Mouse (Mus musculus): ENCODE data around the gene Snrnp35.

The Snrnp35 gene

GRCm38 (mm10) chr5:124483655-124484396 is 892 bp downstream of the Snrnp35 start:
- ChIA-PET POLR2A (interaction anchor here in 3 of 4 experiments (0.6 to 2.5 kb wide), 27 partner anchors 10 to 274 kb away, joined by 3 to 17 read pairs (median 5); partner anchors contain the start of genes Kmt5a (in 3 of the 3), Rilpl1 (in 2 of the 3), 2810006K23Rik (in 1 of the 3) and Mphosph9 (in 1 of the 3)), CTCF (interaction anchor here in 3 of 4 experiments (0.7 to 0.9 kb wide), 3 partner anchors 40 to 554 kb away, joined by 3 to 4 read pairs (median 3); partner anchors contain the start of gene Ccdc62 (in 1 of the 3))

- POLR2A ChIA-PET = interaction anchor here in 2 of 4 experiments (0.5 to 1.3 kb wide), 6 partner anchors 7 to 53 kb away, joined by 3 to 5 read pairs (median 4); partner anchors contain the start of gene Rilpl2 (in 1 of the 2)
Observed at GRCm38 (mm10) chr5:124485654-124486053, 2.7 kb downstream of the Snrnp35 start.

GRCm38 (mm10) chr5:124488885-124489284 is 6.0 kb downstream of the Snrnp35 start:
- CTCF ChIA-PET = interaction anchor here in 3 of 4 experiments (0.6 to 2.2 kb wide), 3 partner anchors 12 to 42 kb away, joined by 3 to 5 read pairs (median 4); partner anchors contain the start of gene Rilpl1 (in 1 of the 3)
- POLR2A ChIA-PET = interaction anchor here in 2 of 4 experiments (0.6 to 1.2 kb wide), 4 partner anchors 10 to 87 kb away, joined by 3 to 4 read pairs (median 4); no protein-coding TSS in a partner anchor

More at GRCm38 (mm10) chr5:124485654-124486053, 2.7 kb downstream of the Snrnp35 start:
- CTCF ChIA-PET = interaction anchor here in 1 of 4 experiments (1.4 kb wide), 1 partner anchor 10 kb away, joined by 4 read pairs; no protein-coding TSS in a partner anchor

GRCm38 (mm10) chr5:124491732-124492131 is 8.8 kb downstream of the Snrnp35 start:
- ChIA-PET POLR2A (interaction anchor here in 1 of 4 experiments (0.6 to 2.2 kb wide), 4 partner anchors 9 to 864 kb away, joined by 3 to 7 read pairs (median 3); partner anchors contain the start of genes Rilpl2 and Snrnp35), CTCF (no interaction called here)

GRCm38 (mm10) chr5:124492618-124493017 is 9.7 kb downstream of the Snrnp35 start:
- POLR2A ChIA-PET = interaction anchor here in 3 of 4 experiments (0.6 to 2.3 kb wide), 13 partner anchors 9 to 290 kb away, joined by 3 to 11 read pairs (median 5); partner anchors contain the start of genes Snrnp35 (in 3 of the 3), Rilpl1 (in 2 of the 3), Rilpl2 (in 1 of the 3) and Sbno1 (in 1 of the 3)
- CTCF ChIA-PET = interaction anchor here in 2 of 4 experiments (0.6 to 1.2 kb wide), 5 partner anchors 10 to 290 kb away, joined by 3 to 20 read pairs (median 5); partner anchors contain the start of gene Rilpl2 (in 1 of the 2)

GRCm38 (mm10) chr5:124493455-124493854 is 10.5 kb downstream of the Snrnp35 start:
- ChIA-PET CTCF (interaction anchor here in 1 of 4 experiments (0.6 to 1.2 kb wide), 4 partner anchors 15 to 289 kb away, joined by 3 to 5 read pairs (median 4); partner anchors contain the start of genes Kmt5a and Rilpl2), POLR2A (interaction anchor here in 3 of 4 experiments (0.7 to 2.3 kb wide), 12 partner anchors 8 to 67 kb away, joined by 3 to 11 read pairs (median 5); partner anchors contain the start of genes Snrnp35 (in 2 of the 3), Rilpl1 (in 1 of the 3), Rilpl2 (in 1 of the 3) and Sbno1 (in 1 of the 3))

GRCm38 (mm10) chr5:124495547-124495946 is 12.6 kb downstream of the Snrnp35 start:
- ChIA-PET POLR2A (interaction anchor here in 2 of 4 experiments (0.7 to 1.8 kb wide), 6 partner anchors 8 to 63 kb away, joined by 3 to 9 read pairs (median 4); partner anchors contain the start of genes Snrnp35 (in 2 of the 2) and Rilpl2 (in 1 of the 2)), CTCF (interaction anchor here in 1 of 4 experiments (0.9 kb wide), 1 partner anchor 139 kb away, joined by 3 read pairs; no protein-coding TSS in a partner anchor)

GRCm38 (mm10) chr5:124496614-124497514 is 13.9 kb downstream of the Snrnp35 start:
- CTCF ChIA-PET = interaction anchor here in 1 of 4 experiments (0.7 kb wide), 1 partner anchor 406 kb away, joined by 3 read pairs; no protein-coding TSS in a partner anchor
- POLR2A ChIA-PET = interaction anchor here in 3 of 4 experiments (0.6 to 1.8 kb wide), 5 partner anchors 9 to 486 kb away, joined by 3 to 9 read pairs (median 4); partner anchors contain the start of genes Rilpl2 (in 1 of the 3) and Snrnp35 (in 1 of the 3)

- ChIA-PET POLR2A (interaction anchor here in 3 of 4 experiments (0.6 to 2.3 kb wide), 9 partner anchors 10 to 749 kb away, joined by 3 to 5 read pairs (median 3); partner anchors contain the start of genes Kntc1 (in 1 of the 3), Rsrc2 (in 1 of the 3) and Snrnp35 (in 1 of the 3)), CTCF (interaction anchor here in 1 of 4 experiments (0.7 kb wide), 1 partner anchor 20 kb away, joined by 4 read pairs; the partner anchor contains the start of gene Rilpl2)
Observed at GRCm38 (mm10) chr5:124498221-124498876, 15.4 kb downstream of the Snrnp35 start.

- ChIA-PET CTCF (interaction anchor here in 2 of 4 experiments (0.6 to 0.7 kb wide), 2 partner anchors 21 to 406 kb away, joined by 3 to 4 read pairs; partner anchors contain the start of gene Rilpl2 (in 1 of the 2)), POLR2A (interaction anchor here in 3 of 4 experiments (0.6 to 2.3 kb wide), 10 partner anchors 8 to 750 kb away, joined by 3 to 10 read pairs (median 3); partner anchors contain the start of genes Kntc1 (in 1 of the 3), Rsrc2 (in 1 of the 3) and Snrnp35 (in 1 of the 3))
Observed at GRCm38 (mm10) chr5:124499001-124499400, 16.1 kb downstream of the Snrnp35 start.

GRCm38 (mm10) chr5:124500037-124500436 is 17.1 kb downstream of the Snrnp35 start:
- POLR2A ChIA-PET = interaction anchor here in 3 of 4 experiments (0.5 to 2.3 kb wide), 18 partner anchors 10 to 484 kb away, joined by 3 to 11 read pairs (median 4); partner anchors contain the start of genes Snrnp35 (in 2 of the 3), Rilpl1 (in 1 of the 3) and Rilpl2 (in 1 of the 3)
- CTCF ChIA-PET = interaction anchor here (0.6 to 1.3 kb wide), 18 partner anchors 9 to 768 kb away, joined by 3 to 11 read pairs (median 4); partner anchors contain the start of gene Rilpl1 (in 2 of the 4)

- CTCF ChIA-PET = interaction anchor here (0.5 to 1.3 kb wide), 17 partner anchors 9 to 768 kb away, joined by 3 to 11 read pairs (median 4); partner anchors contain the start of genes Rilpl1 (in 1 of the 4) and Rilpl2 (in 1 of the 4)
- POLR2A ChIA-PET = interaction anchor here in 3 of 4 experiments (0.5 to 2.3 kb wide), 18 partner anchors 10 to 484 kb away, joined by 3 to 11 read pairs (median 4); partner anchors contain the start of genes Rilpl2 (in 2 of the 3), Snrnp35 (in 2 of the 3) and Rilpl1 (in 1 of the 3)
Observed at GRCm38 (mm10) chr5:124500573-124500972, 17.6 kb downstream of the Snrnp35 start.

- POLR2A ChIA-PET = interaction anchor here in 3 of 4 experiments (0.6 to 2.1 kb wide), 12 partner anchors 9 to 370 kb away, joined by 3 to 6 read pairs (median 4); partner anchors contain the start of genes Snrnp35 (in 2 of the 3) and Rilpl2 (in 1 of the 3)
- CTCF ChIA-PET = interaction anchor here in 1 of 4 experiments (1.0 kb wide), 1 partner anchor 133 kb away, joined by 3 read pairs; no protein-coding TSS in a partner anchor
Observed at GRCm38 (mm10) chr5:124501541-124501940, 18.6 kb downstream of the Snrnp35 start.

GRCm38 (mm10) chr5:124503742-124504141 is 20.8 kb downstream of the Snrnp35 start:
- ChIA-PET POLR2A (interaction anchor here in 2 of 4 experiments (0.6 to 2.1 kb wide), 9 partner anchors 11 to 60 kb away, joined by 3 to 6 read pairs (median 3); partner anchors contain the start of genes Ddx55 (in 2 of the 2), Rilpl2 (in 1 of the 2) and Snrnp35 (in 1 of the 2)), CTCF (no interaction called here)

- CTCF ChIA-PET = interaction anchor here in 2 of 4 experiments (0.7 to 1.5 kb wide), 3 partner anchors 14 to 81 kb away, joined by 3 to 4 read pairs (median 3); partner anchors contain the start of gene Rilpl1 (in 1 of the 2)
Observed at GRCm38 (mm10) chr5:124505235-124505634, 22.3 kb downstream of the Snrnp35 start.

More at GRCm38 (mm10) chr5:124505235-124505634, 22.3 kb downstream of the Snrnp35 start:
- POLR2A ChIA-PET = no interaction called here

Data from embryonic stem cell, embryonic (primary cell).